In genomic region chr4:106868737-106869438, GRCm38 (mm10) we compare ENCODE assay signal across 8 mouse cellular contexts. TPM values are rescaled to one million over a fixed set of nuclear protein-coding genes. Genes with fewer than 3 reads are reported as not detected.
A peak's percentile ranks its signal among the peaks of the same experiment; 100 is the strongest.
DNase-seq lines count a peak whose midpoint lies in the region; ATAC-seq lines count a peak whose summit lies in the region.
"Had no signal": no experiment of that assay in that cellular context is flagged by ENCODE, and none has a peak within 500 bp of the region (broad histone marks: within the 10 kb centered on the region; RNA-seq: fewer than 3 reads in every experiment).

No protein-coding gene starts in this region.

- peak overlapping the region; percentile 36 for H3K27ac ChIP-seq in liver, embryonic 12.5 days
- no peak overlapping the region for H3K27ac ChIP-seq in stomach, embryonic 14.5 days (ENCODE audit: low read length)
- H3K27ac ChIP-seq: kidney, postnatal 0 days had no signal

- H3K4me1 ChIP-seq in liver, embryonic 12.5 days, result peaks cover 55% of the 10 kb centered on the region
- peaks cover 39% of the 10 kb centered on the region for H3K4me1 ChIP-seq in stomach, embryonic 14.5 days (ENCODE audit: control insufficient read depth, insufficient read depth, low read length)

- H3K4me2 ChIP-seq in liver, embryonic 12.5 days, result no peak overlapping the region
- H3K4me2 ChIP-seq in stomach, embryonic 14.5 days (replicated peaks; ENCODE audit: low read depth, low read length), result no peak overlapping the region

- no peak for ATAC-seq in liver, embryonic 12.5 days
- ATAC-seq in common myeloid progenitor, adult 5-6 weeks (replicated peaks; ENCODE audit: low read depth, poor library complexity, severe bottlenecking), result 0 out of 2 replicates have a peak, but pooled peaks have one; percentile 12
- ATAC-seq in stomach, embryonic 14.5 days (ENCODE audit: insufficient number of reproducible peaks, insufficient read depth, low FRiP score, low read depth), result 0 out of 2 replicates have a peak, but pooled peaks have one; percentile 20

- no peak overlapping the region for H3K9ac ChIP-seq in liver, embryonic 12.5 days
- no peak overlapping the region for H3K9ac ChIP-seq in stomach, embryonic 14.5 days (replicated peaks; ENCODE audit: low read depth, low read length)

- no peaks in the 10 kb centered on the region for H3K9me3 ChIP-seq in liver, embryonic 12.5 days (replicated peaks)
- H3K9me3 ChIP-seq in stomach, embryonic 14.5 days (ENCODE audit: control insufficient read depth, low read depth, low read length), result no peaks in the 10 kb centered on the region

- DNase-seq in liver (no peak), MN1 (ENCODE audit: low spot score) (no peak)
- DNase-seq in heart, postnatal 4 days, result peak; percentile 42
- no peak for DNase-seq in ovary, postnatal 36 days (ENCODE audit: low spot score)

- no peaks in the 10 kb centered on the region for H3K36me3 ChIP-seq in liver, embryonic 12.5 days
- no peaks in the 10 kb centered on the region for H3K36me3 ChIP-seq in stomach, embryonic 14.5 days (ENCODE audit: control insufficient read depth, insufficient read depth, low read length)

- WGBS in liver, embryonic 12.5 days (ENCODE audit: insufficient replicate concordance), result 50% methylated on average over 12 of the region's 12 CpGs
- 45% methylated on average over 12 of the region's 12 CpGs for WGBS in stomach, embryonic 14.5 days

- no peak overlapping the region for H3K4me3 ChIP-seq in liver, embryonic 12.5 days
- H3K4me3 ChIP-seq in stomach, embryonic 14.5 days (ENCODE audit: low read depth, low read length), result no peak overlapping the region

- 0 out of 2 replicates have a peak, but pooled peaks cover 3% of the 10 kb centered on the region for H3K27me3 ChIP-seq in liver, embryonic 12.5 days (replicated peaks)
- no peaks in the 10 kb centered on the region for H3K27me3 ChIP-seq in stomach, embryonic 14.5 days (ENCODE audit: control insufficient read depth, insufficient read depth, low read length)

RNA-seq across cellular contexts. Expression of gene Ssbp3, which starts 41.6 kb away (rescaled TPM):
- polyA plus RNA-seq in liver, embryonic 12.5 days (2016; fragmentation: Nextera tagmentation; extraction: Ambion mirVana), result 98.6 and 118 TPM in 2 replicates
- total RNA-seq in common myeloid progenitor, adult 5-6 weeks (2017), result 40.5 and 53.3 TPM in 2 replicates
- 10 to 100 TPM; 55.3 to 58.7 TPM for total RNA-seq in heart, postnatal 4 days (2021)
- polyA plus RNA-seq in stomach, embryonic 14.5 days (2014; fragmentation: Nextera tagmentation; extraction: Ambion mirVana), result 79.9 and 83.9 TPM in 2 replicates
